Mouse (Mus musculus) gastrocnemius, postnatal 4 days (tissue): ENCODE results near the gene Ndst4. TPM values are rescaled to one million over a fixed set of nuclear protein-coding genes. Genes with fewer than 3 reads are reported as not detected.

Source experiments
- DNase-seq, 2 experiments: peaks; one replicate each; pipeline ENCODE4 v3.0.0; 2021 to 2022; ENCODE audit warnings: low spot score in 2 of 2, mixed read lengths in 2 of 2
- long read RNA-seq, 2 experiments: library from polyadenylated mRNA; stranded (forward); transcript quantifications; one replicate each; pipeline ENCODE4 v2.0.0; 2021
- total RNA-seq, 2 experiments: library from RNA; stranded (reverse); gene quantifications; 2 replicates each; pipeline ENCODE4 v1.2.3; 2021

Ndst4 gene
- total RNA-seq = 1 to 10 TPM in 1 of 2 experiments, under 1 TPM in 1; 0.44 to 1.3 TPM
- long read RNA-seq, experiment 1, partial matches to known transcripts = 0 of 2 reads
- long read RNA-seq, experiment 1, other reads (novel, unspliced or antisense) = 2 of 2 reads
- long read RNA-seq, experiment 2, partial matches to known transcripts = 0 of 1 reads
- long read RNA-seq, experiment 2, other reads (novel, unspliced or antisense) = 1 of 1 reads

DNA sequence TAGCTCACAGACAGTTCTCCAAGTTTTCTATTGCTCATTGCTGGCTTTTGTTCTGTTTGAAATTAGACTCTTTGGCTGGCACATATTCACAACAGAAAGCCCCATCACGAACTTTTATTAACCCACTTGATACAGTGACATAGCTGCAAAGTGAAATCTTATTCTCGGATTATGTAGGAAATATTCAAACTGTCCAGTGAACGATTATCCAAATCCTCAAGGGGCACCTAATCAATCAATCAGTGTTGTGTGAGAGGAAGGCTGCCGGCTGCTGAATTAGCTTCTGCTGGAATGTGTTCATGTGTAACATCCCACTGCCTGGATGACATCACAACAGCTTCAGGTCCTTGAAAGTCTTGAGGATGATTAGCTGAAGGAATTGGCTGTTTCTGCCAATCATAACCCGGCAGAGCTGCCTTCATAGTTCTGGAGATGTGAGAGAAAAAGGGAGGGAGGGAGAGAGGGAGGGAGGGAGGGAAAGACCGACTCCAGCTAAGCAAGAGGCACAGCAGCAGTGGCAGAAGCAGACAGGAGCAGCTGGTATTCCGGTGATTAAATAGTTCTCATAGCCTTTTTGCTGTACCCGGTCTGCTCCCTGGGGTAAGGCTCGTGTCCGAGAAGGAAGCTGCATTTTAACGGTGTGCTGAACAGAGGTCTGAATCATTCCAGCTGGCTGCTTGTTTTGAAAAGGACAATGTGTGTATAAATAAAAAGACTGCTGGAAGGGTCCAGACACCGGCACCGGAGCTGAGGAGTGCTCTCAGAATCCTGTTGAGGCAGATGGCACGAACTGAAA lies at the start of gene Ndst4:
Gene Ndst4 (plus strand): TSS at position 476 of the 796 bp plus-strand sequence.
- DNase-seq = peak in 1 of 2 experiments; percentile 9

DNA sequence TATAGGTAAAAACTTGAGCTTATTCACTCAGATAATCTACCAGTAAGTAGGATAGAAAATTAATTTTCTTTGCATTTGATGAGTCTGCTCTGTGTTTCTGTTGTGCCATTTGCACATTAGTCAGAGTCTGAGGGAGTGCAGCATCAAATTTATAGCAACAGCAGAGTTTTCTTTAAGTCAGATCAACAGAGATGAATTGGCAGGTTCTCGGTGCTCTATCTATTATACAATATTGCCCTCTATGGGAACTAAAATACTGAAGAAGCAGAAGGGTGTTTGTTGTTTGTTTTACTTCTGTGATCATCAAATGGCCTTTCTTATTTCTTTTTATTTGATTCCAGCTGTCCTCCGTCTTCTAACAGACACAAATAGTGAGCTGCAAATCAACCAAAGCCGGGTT lies 6.4 kb upstream of the Ndst4 start:
- no peak for DNase-seq

DNA sequence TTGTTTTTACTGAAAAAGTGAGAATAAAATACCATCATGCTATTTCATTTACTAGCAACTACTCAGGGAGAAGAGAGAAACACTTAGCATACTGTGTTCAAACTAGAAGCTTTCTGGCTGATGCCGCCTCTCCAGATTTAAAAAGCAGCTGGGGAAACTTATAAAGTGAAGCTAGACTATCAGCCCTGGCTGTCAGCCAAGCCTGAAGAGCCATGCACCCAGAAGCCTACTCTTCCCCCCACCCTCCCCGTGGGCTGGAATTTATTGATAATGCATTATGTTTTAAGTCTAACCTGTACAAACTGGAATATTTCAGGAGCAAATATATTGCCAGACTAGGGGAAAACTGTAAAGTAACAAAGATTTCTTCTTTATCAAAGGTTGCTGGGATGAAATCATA lies 2.6 kb downstream of the Ndst4 start:
- peak in 1 of 2 experiments; percentile 15 for DNase-seq

DNA sequence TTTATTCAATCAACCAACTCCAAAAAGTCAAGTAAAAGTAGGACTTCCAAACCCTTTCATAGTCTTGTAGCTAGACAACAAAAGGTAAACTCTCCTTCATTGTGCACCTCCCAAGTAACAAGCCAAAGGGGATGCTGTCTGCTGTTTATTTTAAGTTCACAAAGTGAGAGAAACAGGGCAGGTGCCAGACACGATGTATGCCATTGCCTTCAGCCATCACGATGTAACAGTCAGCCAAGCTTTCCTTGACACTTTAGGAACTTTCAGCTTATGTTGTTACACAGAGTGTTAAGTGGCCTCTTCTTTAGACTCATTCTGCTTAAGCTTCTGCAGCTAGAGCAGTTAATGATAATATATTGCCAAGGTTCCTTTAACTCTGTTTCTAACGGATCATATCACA lies 3.1 kb downstream of the Ndst4 start:
- DNase-seq = no peak

DNA sequence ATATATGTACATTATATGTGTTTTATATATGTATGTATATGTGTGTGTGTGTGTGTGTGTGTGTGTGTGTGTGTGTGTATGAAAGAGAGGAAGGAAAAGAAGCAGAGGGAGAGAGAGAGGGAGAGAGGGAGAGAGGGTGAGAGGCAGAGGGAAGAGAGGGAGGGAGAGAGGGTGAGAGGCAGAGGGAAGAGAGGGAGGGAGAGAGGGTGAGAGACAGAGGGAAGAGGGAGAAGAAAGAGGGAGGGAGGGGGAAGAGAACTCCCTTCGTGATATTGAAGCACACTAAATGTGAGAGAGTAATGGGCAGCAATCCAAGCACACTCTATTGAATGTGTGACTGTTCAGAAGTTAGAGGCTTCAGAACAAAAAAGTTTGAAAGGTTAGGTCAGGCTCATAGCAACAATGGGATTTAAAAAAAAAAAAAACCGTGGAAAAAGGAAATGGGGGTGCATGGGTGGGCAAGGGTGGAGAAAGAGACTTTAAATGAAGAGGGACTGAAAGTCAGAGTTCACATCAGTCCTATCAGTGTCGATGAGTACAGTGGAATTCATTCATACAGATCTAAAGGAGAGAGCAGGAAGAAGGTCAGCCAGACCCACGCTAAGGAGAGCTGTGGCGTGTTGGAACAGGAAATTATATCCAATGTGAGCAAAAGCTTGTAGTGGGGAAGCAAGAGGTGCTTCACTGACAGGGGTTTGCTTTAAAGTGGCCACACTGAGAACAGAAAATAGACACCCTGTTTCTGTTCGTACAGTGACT lies 63.2 kb downstream of the Ndst4 start:
- no peak for DNase-seq

DNA sequence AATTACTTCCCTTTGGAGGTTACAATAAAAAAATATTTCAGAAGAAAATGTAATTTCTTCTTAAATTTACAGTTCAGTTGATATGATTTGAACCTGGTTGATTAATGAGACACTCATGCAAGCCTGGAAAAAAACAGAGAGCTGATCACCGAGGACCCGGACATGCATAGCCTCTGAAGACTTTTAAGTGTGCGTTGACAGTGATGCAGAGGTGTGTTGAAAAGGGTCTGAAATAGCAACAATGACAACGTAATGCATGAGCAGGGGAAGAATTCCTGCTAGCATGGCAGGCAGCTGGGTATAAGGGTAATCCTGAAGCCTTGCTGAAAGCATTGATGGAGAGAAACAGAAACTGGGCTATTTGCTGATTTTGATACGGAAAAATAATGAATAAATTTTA lies 106.2 kb downstream of the Ndst4 start:
- DNase-seq = no peak

DNA sequence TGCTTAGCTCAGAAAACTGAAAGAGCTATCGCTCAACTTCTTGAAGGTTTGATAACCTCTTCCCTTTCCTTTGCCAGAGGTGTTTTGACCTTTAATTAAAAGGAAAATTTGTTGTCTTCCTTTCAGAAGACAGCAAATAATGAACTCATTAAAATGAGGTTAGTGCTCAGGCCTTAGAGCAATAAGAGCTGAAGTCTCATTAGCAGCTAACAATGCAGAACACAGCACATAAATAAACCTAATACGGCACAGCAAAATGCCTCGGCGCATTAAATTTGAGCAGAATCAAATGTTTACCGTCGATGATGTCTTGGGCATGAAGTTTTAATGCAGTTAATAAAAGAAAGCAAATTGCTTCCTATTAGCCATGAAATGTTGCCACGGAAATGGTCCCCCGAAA lies 129.5 kb downstream of the Ndst4 start:
- no peak for DNase-seq

DNA sequence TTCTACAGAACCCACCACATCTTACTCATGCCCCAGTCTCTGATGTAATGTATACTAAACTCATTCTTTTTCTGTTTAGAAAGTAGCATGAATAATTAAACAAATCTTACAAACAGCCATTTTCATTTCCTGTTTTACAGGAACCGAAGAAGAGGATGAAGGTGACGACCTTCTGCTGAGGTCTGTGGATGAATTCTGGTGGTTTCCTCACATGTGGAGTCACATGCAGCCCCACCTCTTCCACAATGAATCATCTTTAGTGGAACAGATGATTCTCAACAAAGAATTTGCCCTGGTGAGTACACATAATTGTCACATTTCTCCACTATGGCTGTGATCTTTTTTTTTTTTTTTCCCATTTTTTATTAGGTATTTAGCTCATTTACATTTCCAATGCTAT lies 166.7 kb downstream of the Ndst4 start:
- no peak for DNase-seq

DNA sequence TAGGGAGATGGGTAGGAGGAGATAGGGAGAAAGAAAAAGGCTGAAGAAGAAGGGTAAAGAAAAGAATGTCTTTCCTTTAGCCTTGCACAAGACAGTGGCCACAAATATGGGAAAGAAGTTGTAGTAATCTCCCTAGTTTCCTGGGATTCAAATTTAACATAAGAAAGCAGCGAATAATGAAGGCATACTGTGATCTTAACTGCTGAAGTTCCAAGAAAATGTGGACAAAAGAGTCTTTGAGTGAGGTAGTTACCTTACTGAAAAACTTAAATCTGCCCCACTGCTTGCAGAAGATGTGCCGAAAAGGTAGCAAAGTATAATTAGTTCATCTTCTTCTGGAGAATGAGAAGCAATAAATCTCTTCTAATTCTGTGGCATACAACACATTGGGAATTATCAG lies 228.4 kb downstream of the Ndst4 start:
- no peak for DNase-seq

DNA sequence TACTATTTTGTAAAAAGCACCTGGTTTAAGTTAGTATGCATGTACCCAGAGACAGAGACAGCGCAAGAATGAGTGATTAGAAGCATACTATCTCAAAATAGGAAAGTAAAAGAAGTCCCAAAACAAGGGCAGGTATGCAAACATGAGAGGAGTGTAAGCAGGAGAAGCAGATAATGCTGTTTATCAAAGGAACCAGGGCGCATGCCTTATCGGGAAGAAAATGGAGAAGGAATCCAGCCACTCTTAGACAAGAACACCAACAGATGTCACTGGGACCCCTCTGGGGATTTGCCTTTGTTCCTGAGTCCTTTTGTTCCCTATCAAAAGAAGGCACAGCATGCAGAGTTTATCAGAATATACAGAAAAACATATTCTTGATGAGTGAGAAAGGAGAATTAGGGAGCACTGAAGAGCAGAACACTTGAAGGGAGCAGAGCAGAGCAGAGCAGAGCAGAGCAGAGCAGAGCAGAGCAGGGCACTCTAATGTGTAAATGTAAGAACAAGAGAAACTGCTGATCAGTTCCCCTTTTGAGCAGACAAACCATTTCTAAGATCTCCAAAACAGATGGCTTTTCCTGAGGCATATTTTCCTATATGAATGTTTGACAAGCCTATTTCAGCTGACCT lies 251.2 kb downstream of the Ndst4 start:
- DNase-seq = no peak

DNA sequence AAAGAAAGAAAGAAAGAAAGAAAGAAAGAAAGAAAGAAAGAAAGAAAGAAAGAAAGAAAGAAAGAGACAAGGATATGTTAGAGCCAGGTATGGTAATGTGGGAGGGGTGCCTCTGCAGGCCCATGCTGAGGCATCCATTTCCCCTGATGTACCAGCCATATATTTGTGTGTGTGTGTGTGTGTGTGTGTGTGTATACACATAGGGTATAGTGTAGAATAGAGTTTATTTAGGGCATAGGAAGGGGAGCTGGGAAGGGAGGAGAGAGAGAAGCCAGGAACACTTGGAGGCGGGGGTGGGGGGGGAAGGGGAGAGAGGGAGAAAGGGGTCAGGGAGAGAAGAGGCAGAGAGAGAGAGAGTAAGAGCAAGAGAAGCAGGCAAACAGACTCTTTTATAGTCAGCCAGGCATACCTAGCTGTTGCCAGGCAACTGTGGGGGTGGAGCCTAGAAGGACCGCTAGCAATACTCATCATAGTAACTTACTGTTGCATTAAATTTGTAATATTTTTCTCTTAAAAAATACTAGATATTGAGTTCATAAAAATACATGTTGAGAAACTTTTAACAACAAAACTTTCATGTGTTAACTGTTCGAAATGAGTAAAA lies 256.3 kb downstream of the Ndst4 start:
- DNase-seq = no peak

DNA sequence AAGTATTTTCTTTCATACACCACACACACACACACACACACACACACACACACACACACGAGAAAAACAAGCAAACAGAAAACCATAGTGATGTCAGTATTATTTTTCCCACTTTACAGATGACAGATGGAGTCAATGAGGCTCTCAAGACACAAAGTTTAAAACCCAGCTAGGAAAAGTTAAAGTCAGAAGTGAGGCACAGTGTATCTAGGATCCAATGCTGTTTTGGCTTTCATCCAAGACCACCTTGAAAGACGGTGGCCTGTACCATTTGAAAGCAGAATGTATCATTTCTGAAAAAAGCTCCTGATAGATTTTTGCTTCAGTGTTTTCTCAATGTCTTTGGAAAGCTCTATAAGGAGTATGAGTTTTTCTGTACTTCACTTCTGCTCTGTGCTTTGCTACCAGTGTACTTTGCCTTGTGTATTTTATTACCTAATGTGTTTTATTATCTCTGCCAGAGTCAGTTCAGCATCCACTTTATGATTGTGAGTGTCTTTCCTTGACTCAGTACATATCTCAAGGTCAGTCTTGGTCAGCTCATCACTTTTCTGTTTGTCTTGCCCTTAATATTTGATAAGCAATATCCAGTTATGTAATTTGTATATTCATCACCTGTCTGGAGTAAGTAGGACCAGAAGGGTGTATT lies 257.1 kb downstream of the Ndst4 start:
- no peak for DNase-seq

DNA sequence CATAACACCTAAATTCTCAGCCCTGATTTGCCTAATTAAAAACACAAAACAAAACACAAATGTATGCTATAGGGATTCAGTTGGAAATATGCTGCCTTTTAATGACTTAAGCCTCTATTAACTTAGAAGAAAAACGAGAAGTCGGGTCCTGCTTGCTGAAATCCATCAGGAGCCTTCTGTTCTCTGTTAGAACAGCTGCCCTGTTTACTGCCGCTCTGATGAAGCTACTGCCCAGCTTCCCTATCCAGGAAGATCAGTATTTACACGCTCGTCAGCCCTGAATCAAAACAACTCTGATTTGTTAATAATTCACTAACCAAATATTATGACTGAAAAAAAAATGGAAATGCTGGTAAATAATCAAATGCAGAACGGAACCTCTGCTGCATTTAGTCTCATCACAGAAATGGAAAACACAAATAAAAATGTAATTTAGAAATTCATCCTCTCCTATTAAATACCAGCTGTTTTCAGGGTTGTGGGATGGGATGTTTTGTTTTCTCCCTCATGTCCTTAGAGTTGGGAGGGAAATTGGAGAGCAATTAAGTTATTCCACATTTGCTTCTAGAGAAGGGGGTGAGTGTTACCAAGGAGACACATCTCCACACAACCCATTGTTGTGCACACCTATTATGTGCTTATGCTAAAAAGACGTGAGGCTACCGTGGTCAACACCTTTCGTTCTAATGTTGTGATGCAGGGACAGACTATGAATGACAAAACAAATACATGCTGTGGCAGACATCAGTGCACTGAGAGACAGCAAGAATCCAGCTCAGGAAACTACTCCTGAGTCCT lies 270.3 kb downstream of the Ndst4 start:
- no peak for DNase-seq

DNA sequence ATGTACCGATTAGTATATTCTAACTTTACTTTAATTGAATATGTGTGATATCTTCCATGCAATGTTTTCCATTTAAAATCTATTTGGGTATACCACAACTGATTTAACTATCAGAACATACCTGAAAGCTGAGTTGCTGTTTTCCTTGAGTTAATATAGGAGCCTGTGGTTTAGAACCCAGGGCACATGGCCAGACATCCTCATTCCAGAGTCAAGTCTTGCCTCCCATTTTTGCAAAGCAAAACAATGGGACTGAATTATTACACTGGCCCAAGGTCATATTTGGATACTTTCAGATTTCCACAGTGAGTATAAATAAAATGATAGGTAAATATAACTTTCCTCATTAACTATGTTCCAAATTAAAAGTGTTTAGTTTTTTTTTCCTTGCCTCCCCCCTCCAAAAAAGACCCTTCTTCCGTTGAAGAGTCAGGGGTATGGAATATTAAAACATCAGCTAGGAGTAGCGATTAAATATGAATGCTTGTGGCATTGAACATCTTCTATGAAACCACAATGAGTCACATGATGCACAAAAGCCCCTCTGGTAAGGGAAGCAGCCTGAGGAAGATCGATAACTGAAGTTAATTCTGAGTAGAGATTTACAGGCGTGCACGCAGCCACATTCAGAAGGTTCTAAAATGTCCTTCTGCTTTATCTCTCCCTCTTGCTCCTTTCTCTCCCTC lies 271.5 kb downstream of the Ndst4 start:
- no peak for DNase-seq

DNA sequence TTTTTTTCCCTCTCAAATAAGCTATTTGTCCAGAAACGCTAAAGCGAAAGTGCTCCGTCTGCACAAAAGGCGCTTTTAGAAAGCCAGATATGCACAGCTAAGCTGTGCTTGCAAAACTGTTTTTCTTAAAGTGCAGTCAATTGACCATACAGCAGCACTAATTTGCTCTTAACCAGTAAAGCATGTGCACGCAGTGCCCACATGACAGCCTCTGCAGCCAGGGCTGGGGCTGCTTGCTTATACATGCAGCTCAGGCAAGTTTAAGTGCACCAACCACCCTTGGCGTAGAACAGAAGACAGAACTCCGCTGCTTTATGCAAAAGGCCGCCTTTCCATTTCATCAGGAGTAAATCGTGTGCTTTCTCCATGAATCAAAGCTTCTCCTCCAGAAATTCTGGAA lies 275.0 kb downstream of the Ndst4 start:
- no peak for DNase-seq

DNA sequence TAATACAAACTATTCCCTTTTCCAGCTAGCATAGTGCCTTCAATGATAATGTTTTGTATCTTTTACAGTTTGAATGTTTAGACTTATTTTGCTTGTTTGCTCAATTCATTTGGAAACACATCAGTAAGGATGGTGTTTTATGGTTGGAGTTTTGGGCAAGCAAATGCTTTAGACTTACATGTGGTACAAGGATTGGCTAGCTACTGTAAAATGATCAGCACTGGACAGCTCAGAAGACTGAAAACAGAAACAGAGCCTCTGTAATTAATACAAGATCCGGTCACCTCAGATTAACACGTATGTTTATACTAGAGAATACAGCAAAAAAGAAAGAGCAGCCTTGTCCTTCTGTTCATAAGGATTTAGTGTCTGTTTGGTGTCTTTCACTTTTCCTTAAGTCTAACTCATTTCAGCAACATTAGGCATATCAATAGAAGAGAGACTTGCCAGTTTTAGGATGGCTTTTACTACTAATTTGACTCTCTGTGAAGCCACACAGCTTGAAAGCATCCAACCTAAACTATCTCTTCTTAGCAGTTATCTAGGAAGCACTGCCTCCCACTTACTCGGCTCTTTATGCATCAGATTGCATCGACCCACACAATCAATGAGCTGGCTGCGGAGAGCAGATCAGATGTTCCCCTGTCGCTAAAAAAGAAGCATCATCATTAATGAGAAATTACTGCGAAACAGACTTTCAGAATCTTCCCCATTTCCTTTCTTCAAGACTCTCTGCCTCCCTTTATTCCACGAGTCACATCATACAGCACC lies 279.8 kb downstream of the Ndst4 start:
- DNase-seq = no peak

DNA sequence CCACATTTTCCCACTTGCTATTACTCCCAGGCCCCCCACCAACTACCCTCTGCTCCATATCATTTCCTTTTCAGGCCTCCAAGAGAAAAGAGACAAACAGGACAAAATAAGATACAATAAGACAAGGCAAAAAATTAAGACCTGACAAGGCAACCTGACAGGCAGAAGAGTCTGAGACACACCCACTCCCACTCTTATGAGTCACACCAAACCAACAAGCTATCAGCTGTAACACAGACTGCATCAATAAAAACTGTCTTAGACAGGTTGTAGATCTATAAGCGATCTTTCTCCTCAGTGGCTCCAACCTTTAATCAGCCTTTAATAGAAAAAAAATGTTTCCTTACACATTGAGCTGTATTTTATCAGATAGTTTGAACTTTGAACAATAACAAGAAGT lies 280.7 kb downstream of the Ndst4 start:
- no peak for DNase-seq

DNA sequence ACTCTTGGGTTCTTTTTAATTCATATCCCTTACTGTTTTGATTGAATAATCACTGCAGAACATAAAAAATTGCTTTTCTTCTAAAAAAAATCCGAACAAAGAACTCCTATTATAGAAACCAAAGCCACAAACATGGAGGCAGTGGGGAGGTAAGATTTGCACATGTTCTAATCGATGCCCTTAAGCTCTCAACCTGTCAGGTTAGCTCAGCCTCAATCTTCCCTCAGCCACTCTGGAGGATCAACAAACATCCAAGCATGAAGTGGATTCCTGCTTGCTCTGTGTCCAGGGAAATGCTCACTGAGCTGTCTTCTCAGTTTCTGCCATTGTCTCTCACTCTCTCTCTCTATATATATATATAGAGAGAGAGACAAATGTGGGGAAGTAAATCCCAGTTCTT lies 283.7 kb downstream of the Ndst4 start:
- DNase-seq = no peak

DNA sequence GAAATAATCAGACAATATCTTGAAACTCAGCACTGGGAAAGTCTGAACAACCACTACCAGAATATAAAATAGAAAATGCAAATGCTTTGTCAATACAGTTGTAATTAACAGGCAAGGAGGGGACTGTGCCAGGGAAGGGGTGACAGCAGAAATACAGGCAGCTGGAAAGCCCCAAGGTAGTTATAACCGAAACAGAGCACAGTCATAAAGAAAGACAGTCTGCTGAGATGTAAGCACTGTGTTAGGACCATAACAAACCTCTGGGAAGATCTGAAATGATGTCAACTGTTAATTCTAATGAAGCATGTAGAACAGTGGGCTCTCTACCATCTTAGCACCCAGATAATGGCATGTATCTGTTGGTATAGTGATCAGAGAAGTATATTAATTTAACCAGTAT lies 287.1 kb downstream of the Ndst4 start:
- DNase-seq = no peak
